Mouse (Mus musculus) forebrain, embryonic 11.5 days (tissue): ENCODE results near the gene G0s2. TPM values are rescaled to one million over a fixed set of nuclear protein-coding genes. Genes with fewer than 3 reads are reported as not detected.

Source experiments
- ATAC-seq: fragments of 200-750 bp; cut with Nextera tagmentation; replicated peaks from 2 replicates; pipeline ENCODE4 v1.8.0; 2017; ENCODE audit warnings: moderate TSS enrichment; ENCODE audit not compliant: low FRiP score
- DNase-seq: peaks from one replicate; pipeline ENCODE4 v3.0.0-alpha.2; 2017; ENCODE audit warnings: low spot score
- H3K27ac ChIP-seq: fragments of 300-500 bp; sonication (generic); 2 replicates; pipeline ENCODE4 v1.5.1; 2014; ENCODE audit warnings: low read depth, low read length
- H3K27me3 ChIP-seq: fragments of 300-500 bp; sonication (generic); 2 replicates; pipeline ENCODE4 v1.6.1; 2014; ENCODE audit warnings: mild to moderate bottlenecking, low read length, mixed read lengths; ENCODE audit not compliant: control insufficient read depth, insufficient read depth
- H3K36me3 ChIP-seq: fragments of 300-500 bp; sonication (generic); 2 replicates; pipeline ENCODE4 v1.6.1; 2014; ENCODE audit warnings: mild to moderate bottlenecking, low read length, moderate library complexity, mixed read lengths; ENCODE audit not compliant: control insufficient read depth, insufficient read depth
- H3K4me1 ChIP-seq: fragments of 300-500 bp; sonication (generic); replicated peaks from 2 replicates; pipeline ENCODE4 v1.6.1; 2014; ENCODE audit warnings: low read length, mixed read lengths; ENCODE audit not compliant: control insufficient read depth, insufficient read depth
- H3K4me2 ChIP-seq: fragments of 300-500 bp; sonication (generic); 2 replicates; pipeline ENCODE4 v1.6.1; 2014; ENCODE audit warnings: low read depth, mild to moderate bottlenecking, low read length, moderate library complexity, mixed read lengths; ENCODE audit not compliant: severe bottlenecking
- H3K4me3 ChIP-seq: fragments of 300-500 bp; sonication (generic); 2 replicates; pipeline ENCODE4 v1.5.1; 2014; ENCODE audit warnings: low read depth, low read length
- H3K9ac ChIP-seq: fragments of 300-500 bp; sonication (generic); 2 replicates; pipeline ENCODE4 v1.6.1; 2014; ENCODE audit warnings: low read length
- H3K9me3 ChIP-seq: fragments of 300-500 bp; sonication (generic); 2 replicates; pipeline ENCODE4 v1.6.1; 2016; ENCODE audit warnings: low read length, mixed read lengths; ENCODE audit not compliant: control insufficient read depth
- WGBS: fragments of 180-500 bp; shearing (Covaris S2); extraction: QIAGEN DNeasy Blood & Tissue Kit; methylation state at CpG from one replicate; pipeline ENCODE4 v1.1.7; 2014; 5-methylcytosine and 5-hydroxymethylcytosine counted together
- polyA plus RNA-seq: library from polyadenylated mRNA; unstranded; fragments of >200 nt; fragmentation: Nextera tagmentation; extraction: Ambion mirVana; gene quantifications from 2 replicates; pipeline ENCODE4 v1.2.1, GENCODE M21; 2014

The G0s2 gene
- polyA plus RNA-seq, 1 experiment from 2014 or later = 6.8 TPM

DNA sequence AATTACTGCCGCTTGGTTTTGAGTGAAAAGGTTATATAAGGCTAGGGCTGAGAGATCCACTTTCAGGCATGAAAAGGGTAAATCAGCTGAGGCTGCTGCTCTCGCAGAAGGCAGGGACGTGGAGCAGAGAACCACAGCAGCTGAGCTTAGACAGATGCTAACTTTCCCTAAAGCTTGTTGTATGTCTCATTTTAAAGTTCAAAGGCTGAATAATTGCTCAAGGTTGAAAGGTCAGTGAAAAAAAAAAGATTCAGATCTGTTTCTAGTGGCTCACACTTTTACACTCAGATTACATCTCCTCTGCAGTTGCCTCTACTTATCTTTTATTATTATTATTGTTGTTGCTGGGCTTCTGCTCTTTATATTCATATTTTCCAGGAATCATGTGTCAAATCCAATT, 47.5 kb downstream of the G0s2 start:
- Histone ChIP-seq H3K9me3 (no peaks in the 10 kb centered on the region), H3K4me3 (no peak overlapping the region), H3K36me3 (no peaks in the 10 kb centered on the region), H3K27ac (no peak overlapping the region), H3K27me3 (no peaks in the 10 kb centered on the region), H3K4me2 (no peak overlapping the region), H3K9ac (no peak overlapping the region), H3K4me1 (0 out of 2 replicates have a peak, but pooled peaks cover 3% of the 10 kb centered on the region)
- 11% methylated on average over 3 of the region's 3 CpGs for WGBS
- no peak for DNase-seq
- ATAC-seq = no peak

Other genes with a start within 250 kb of the G0s2 start
- 8.4 and 8.8 TPM in 2 replicates for gene Syt14, start 237.4 kb downstream of the G0s2 start, polyA plus RNA-seq
- gene Diexf, start 142.9 kb downstream of the G0s2 start, polyA plus RNA-seq = 9.8 and 13.2 TPM in 2 replicates
- 2.6 and 3.0 TPM in 2 replicates for gene Irf6, start 120.1 kb downstream of the G0s2 start, polyA plus RNA-seq
- 13.7 and 14.3 TPM in 2 replicates for gene A130010J15Rik, start 105.2 kb downstream of the G0s2 start, polyA plus RNA-seq
- 0.93 and 2.3 TPM in 2 replicates for gene Traf3ip3, start 71.5 kb downstream of the G0s2 start, polyA plus RNA-seq
- 0.28 and 0.44 TPM in 2 replicates for gene Lamb3, start 65.5 kb downstream of the G0s2 start, polyA plus RNA-seq
- gene Hsd11b1, start 9.1 kb downstream of the G0s2 start, polyA plus RNA-seq = not detected in 2 replicates
- gene Camk1g, start 97.1 kb upstream of the G0s2 start, polyA plus RNA-seq = 15.0 and 17.4 TPM in 2 replicates